Mouse (Mus musculus): Measurements from ENCODE around the gene Erich3.

GRCm38 (mm10) chr3:154615304-154615703, 48.4 kb upstream of the Erich3 start:
- no peak for TF ChIP-seq CTCF (IDR thresholded peaks at IDR 0.05; ENCODE audit: borderline replicate concordance, control insufficient read depth, extremely low read depth, insufficient read depth, low read length, poor library complexity)
- TF ChIP-seq POLR2A (IDR thresholded peaks at IDR 0.05; ENCODE audit: control insufficient read depth, extremely low read depth, insufficient read depth, low read length, poor library complexity) = no peak
